Mouse (Mus musculus) myocyte (in vitro differentiated cells): ENCODE measurements around the gene Tgif2. TPM values are rescaled to one million over a fixed set of nuclear protein-coding genes. Genes with fewer than 3 reads are reported as not detected.
"Not testable (repeated sequence)": the region's sequence is repeated elsewhere in the genome, so short reads cannot be mapped to it uniquely, and the experiment has no call there.

Experiments
- H3K27me3 ChIP-seq: one replicate; pipeline ENCODE4 v1.6.1; 2011; ENCODE audit not compliant: control insufficient read depth, insufficient read depth, insufficient read length
- H3K36me3 ChIP-seq: one replicate; pipeline ENCODE4 v1.6.1; 2011; ENCODE audit not compliant: control insufficient read depth, insufficient read depth
- H3K4me2 ChIP-seq: one replicate; pipeline ENCODE4 v1.6.1; 2011; ENCODE audit warnings: low read depth, control low read depth
- H3K4me3 ChIP-seq: one replicate; pipeline ENCODE4 v1.5.1; 2011; ENCODE audit warnings: mild to moderate bottlenecking, control low read depth, moderate library complexity
- H3K79me2 ChIP-seq: one replicate; pipeline ENCODE4 v1.6.1; 2011; ENCODE audit not compliant: control insufficient read depth, insufficient read depth
- H3ac ChIP-seq: one replicate; pipeline ENCODE4 v1.6.1; 2011; ENCODE audit not compliant: control insufficient read depth, insufficient read length
- CEBPB ChIP-seq: IDR thresholded peaks from 2 replicates; pipeline ENCODE4 v1.6.1; 2011; ENCODE audit warnings: mild to moderate bottlenecking, moderate library complexity; ENCODE audit not compliant: poor library complexity, insufficient read depth, severe bottlenecking
- E2F4 ChIP-seq: IDR thresholded peaks from one replicate; pipeline ENCODE4 v1.6.1; 2011; ENCODE audit warnings: mild to moderate bottlenecking, control low read depth, moderate library complexity; ENCODE audit not compliant: insufficient read depth
- MAX ChIP-seq: IDR thresholded peaks from one replicate; pipeline ENCODE4 v1.6.1; 2011; ENCODE audit warnings: low read depth, mild to moderate bottlenecking, control low read depth
- MYOD1 ChIP-seq, 3 experiments: IDR thresholded peaks; one replicate each; pipeline ENCODE4 v1.6.1; 2011; ENCODE audit warnings: control low read depth in 2 of 3, low read depth in 2 of 3, mild to moderate bottlenecking in 2 of 3, moderate library complexity in 1 of 3; ENCODE audit not compliant: insufficient read length in 2 of 3, control insufficient read depth in 1 of 3
- MYOG ChIP-seq, 3 experiments: IDR thresholded peaks; one replicate each; pipeline ENCODE4 v1.6.1; 2011; ENCODE audit warnings: control low read depth in 2 of 3, low read depth in 2 of 3, mild to moderate bottlenecking in 2 of 3; ENCODE audit not compliant: insufficient read length in 2 of 3, control insufficient read depth in 1 of 3, insufficient read depth in 1 of 3
- POLR2A ChIP-seq: IDR thresholded peaks from one replicate; pipeline ENCODE4 v1.6.1; 2011; ENCODE audit warnings: low read depth, mild to moderate bottlenecking, control low read depth, moderate library complexity; ENCODE audit not compliant: insufficient read length
- POLR2AphosphoS2 ChIP-seq: IDR thresholded peaks from one replicate; pipeline ENCODE4 v1.6.1; 2011; ENCODE audit warnings: low read depth, control low read depth; ENCODE audit not compliant: insufficient read length
- REST ChIP-seq: IDR thresholded peaks from one replicate; pipeline ENCODE4 v1.6.1; 2011; ENCODE audit warnings: mild to moderate bottlenecking, control low read depth, moderate library complexity; ENCODE audit not compliant: insufficient read depth, insufficient read length
- SRF ChIP-seq: IDR thresholded peaks from one replicate; pipeline ENCODE4 v1.6.1; 2011; ENCODE audit warnings: low read depth; ENCODE audit not compliant: control insufficient read depth, insufficient read length
- TCF12 ChIP-seq: IDR thresholded peaks from one replicate; pipeline ENCODE4 v1.6.1; 2011; ENCODE audit warnings: mild to moderate bottlenecking, control low read depth; ENCODE audit not compliant: poor library complexity, insufficient read depth, severe bottlenecking
- TCF3 ChIP-seq: IDR thresholded peaks from one replicate; pipeline ENCODE4 v1.6.1; 2011; ENCODE audit warnings: low read depth, control low read depth; ENCODE audit not compliant: insufficient read length
- USF1 ChIP-seq: IDR thresholded peaks from one replicate; pipeline ENCODE4 v1.6.1; 2011; ENCODE audit warnings: low read depth, mild to moderate bottlenecking, control low read depth, moderate library complexity
- polyA plus RNA-seq: library from polyadenylated mRNA; unstranded; fragments of >200 nt; fragmentation: generic; extraction: Trizol; gene quantifications from one replicate; pipeline ENCODE4 v1.2.1, GENCODE M21; 2012; ENCODE audit warnings: missing spikeins

Tgif2 gene
- polyA plus RNA-seq, 1 experiment, result 11.2 TPM

GRCm38 (mm10) chr2:156882431-156883001 lies 42.7 kb downstream of the Tgif2 start:
- Histone ChIP-seq H3K27me3 (no peaks in the 10 kb centered on the region), H3K4me3 (no peak overlapping the region), H3ac (no peak overlapping the region), H3K36me3 (no peaks in the 10 kb centered on the region), H3K4me2 (no peak overlapping the region), H3K79me2 (no peaks in the 10 kb centered on the region)
- TF ChIP-seq MYOG (IDR thresholded peaks at IDR 0.05; ENCODE audit: control insufficient read depth in 1 of 3, insufficient read depth in 1 of 3, insufficient read length in 2 of 3, low read depth in 2 of 3), result no peak
- no peak for TF ChIP-seq TCF3
- no peak for TF ChIP-seq POLR2A
- no peak for TF ChIP-seq REST
- no peak for TF ChIP-seq CEBPB
- no peak for TF ChIP-seq POLR2AphosphoS2
- no peak for TF ChIP-seq MYOD1 (IDR thresholded peaks at IDR 0.05; ENCODE audit: control insufficient read depth in 1 of 3, insufficient read length in 2 of 3, low read depth in 2 of 3)
- TF ChIP-seq E2F4, result no peak
- no peak for TF ChIP-seq USF1
- no peak for TF ChIP-seq TCF12
- no peak for TF ChIP-seq SRF
- TF ChIP-seq MAX, result no peak

- no peak for TF ChIP-seq CEBPB
- TF ChIP-seq TCF12, result no peak
- TF ChIP-seq SRF, result no peak
- no peak for TF ChIP-seq POLR2AphosphoS2
- TF ChIP-seq POLR2A, result no peak
- TF ChIP-seq REST, result no peak
- no peak for TF ChIP-seq MYOD1 (IDR thresholded peaks at IDR 0.05; ENCODE audit: control insufficient read depth in 1 of 3, insufficient read length in 2 of 3, low read depth in 2 of 3)
- no peak for TF ChIP-seq MAX
- no peak for TF ChIP-seq MYOG (IDR thresholded peaks at IDR 0.05; ENCODE audit: control insufficient read depth in 1 of 3, insufficient read depth in 1 of 3, insufficient read length in 2 of 3, low read depth in 2 of 3)
- no peak for TF ChIP-seq E2F4
- TF ChIP-seq TCF3, result no peak
- no peak overlapping the region for H3ac ChIP-seq
- H3K79me2 ChIP-seq, result no peaks in the 10 kb centered on the region
- no peak overlapping the region for H3K4me3 ChIP-seq
- H3K27me3 ChIP-seq, result no peaks in the 10 kb centered on the region
- H3K36me3 ChIP-seq, result no peaks in the 10 kb centered on the region
- no peak overlapping the region for H3K4me2 ChIP-seq
Measured at GRCm38 (mm10) chr2:156884396-156885211, 44.8 kb downstream of the Tgif2 start.

GRCm38 (mm10) chr2:156885666-156886065 lies 45.9 kb downstream of the Tgif2 start:
- not testable (repeated sequence) for H3K4me2 ChIP-seq, H3K79me2 ChIP-seq, H3K4me3 ChIP-seq, H3ac ChIP-seq, H3K36me3 ChIP-seq, H3K27me3 ChIP-seq

- H3K4me3 ChIP-seq, result no peak overlapping the region
- TF ChIP-seq SRF, result no peak
- TF ChIP-seq MAX, result no peak
- no peak for TF ChIP-seq USF1
- no peak for TF ChIP-seq TCF12
- TF ChIP-seq CEBPB, result no peak
- TF ChIP-seq POLR2A, result no peak
- no peak for TF ChIP-seq POLR2AphosphoS2
- TF ChIP-seq E2F4, result no peak
- TF ChIP-seq TCF3, result no peak
- no peak for TF ChIP-seq MYOD1 (IDR thresholded peaks at IDR 0.05; ENCODE audit: control insufficient read depth in 1 of 3, insufficient read length in 2 of 3, low read depth in 2 of 3)
- no peak for TF ChIP-seq REST
- no peaks in the 10 kb centered on the region for H3K27me3 ChIP-seq
- H3K4me2 ChIP-seq, result no peak overlapping the region
- no peaks in the 10 kb centered on the region for H3K36me3 ChIP-seq
- no peaks in the 10 kb centered on the region for H3K79me2 ChIP-seq
- no peak overlapping the region for H3ac ChIP-seq
Measured at GRCm38 (mm10) chr2:156886084-156886631, 46.4 kb downstream of the Tgif2 start.

- Histone ChIP-seq H3K79me2 (no peaks in the 10 kb centered on the region), H3ac (no peak within 1 kb of the TSS)
- no peak for TF ChIP-seq REST
- TF ChIP-seq POLR2AphosphoS2, result no peak
- TF ChIP-seq SRF, result no peak
- no peak for TF ChIP-seq USF1
- no peak for TF ChIP-seq MYOD1 (IDR thresholded peaks at IDR 0.05; ENCODE audit: control insufficient read depth in 1 of 3, insufficient read length in 2 of 3, low read depth in 2 of 3)
- no peak for TF ChIP-seq CEBPB
- TF ChIP-seq TCF12, result no peak
- TF ChIP-seq E2F4, result no peak
- TF ChIP-seq TCF3, result no peak
- no peak for TF ChIP-seq MAX
- no peak for TF ChIP-seq POLR2A
- TF ChIP-seq MYOG (IDR thresholded peaks at IDR 0.05; ENCODE audit: control insufficient read depth in 1 of 3, insufficient read depth in 1 of 3, insufficient read length in 2 of 3, low read depth in 2 of 3), result no peak
Measured at GRCm38 (mm10) chr2:156887017-156887416, 47.2 kb downstream of the Tgif2 start, which contains the start of gene Sla2. Gene Sla2, minus strand, starts transcription at chr2:156887192.

More at GRCm38 (mm10) chr2:156887017-156887416, 47.2 kb downstream of the Tgif2 start, which contains the start of gene Sla2:
- H3K4me2 ChIP-seq, result no peak within 1 kb of the TSS
- no peak within 1 kb of the TSS for H3K4me3 ChIP-seq
- no peaks in the 10 kb centered on the region for H3K36me3 ChIP-seq
- no peaks in the 10 kb centered on the region for H3K27me3 ChIP-seq
